Mouse (Mus musculus) hematopoietic stem cell, adult 5-6 weeks (primary cell): ENCODE results near the gene Shpk. TPM values are rescaled to one million over a fixed set of nuclear protein-coding genes. Genes with fewer than 3 reads are reported as not detected.

Experiments used
- ATAC-seq, 2 experiments: fragments of 125-278 bp in 1 of 2; replicated peaks in 1 of 2; 2 replicates each; pipeline ENCODE4 v1.8.0; 2016 to 2017; ENCODE audit warnings: inconsistent platforms in 2 of 2, mild to moderate bottlenecking in 2 of 2, moderate number of reproducible peaks in 2 of 2, low read depth in 1 of 2, moderate TSS enrichment in 1 of 2; ENCODE audit not compliant: low FRiP score in 2 of 2, poor library complexity in 2 of 2, severe bottlenecking in 2 of 2, insufficient read depth in 1 of 2, low TSS enrichment in 1 of 2
- total RNA-seq: library from RNA; stranded (forward); fragments of 172-1452, 232-1000 nt; gene quantifications from 2 replicates; pipeline ENCODE4 v1.2.3, GENCODE M21; 2017

The Shpk gene
- total RNA-seq, 1 experiment from 2014 or later, result 2.7 TPM

- ATAC-seq, result no peak
These were observed 34.7 kb downstream of the Shpk start, which contains the start of gene Trpv1 for GRCm38 (mm10) chr11:73233992-73234391. Trpv1 (plus strand) TSS chr11:73234292.

GRCm38 (mm10) chr11:73235990-73236701, 36.9 kb downstream of the Shpk start:
- no peak for ATAC-seq

- ATAC-seq, result no peak
These were observed 37.5 kb downstream of the Shpk start for GRCm38 (mm10) chr11:73236731-73237130.

- no peak for ATAC-seq
These were observed 42.9 kb downstream of the Shpk start for GRCm38 (mm10) chr11:73242199-73242598.

- ATAC-seq, result no peak
These were observed 43.5 kb downstream of the Shpk start for GRCm38 (mm10) chr11:73242777-73243176.

- ATAC-seq, result no peak
These were observed 58.2 kb downstream of the Shpk start for GRCm38 (mm10) chr11:73257362-73257945.

GRCm38 (mm10) chr11:73258664-73259063, 59.4 kb downstream of the Shpk start:
- no peak for ATAC-seq

- ATAC-seq, result no peak
These were observed 61.2 kb downstream of the Shpk start for GRCm38 (mm10) chr11:73260457-73260856.

- no peak for ATAC-seq
These were observed 62.1 kb downstream of the Shpk start for GRCm38 (mm10) chr11:73261385-73261784.

GRCm38 (mm10) chr11:73267267-73267666, 68.0 kb downstream of the Shpk start, which contains the start of gene Trpv3:
Trpv3 (plus strand) TSS chr11:73267388.
- ATAC-seq, result no peak

Other genes starting within 250 kb of the Shpk start
- gene Atp2a3, start 238.3 kb upstream of the Shpk start, total RNA-seq, result 79.5 and 106 TPM in 2 replicates
- gene P2rx1, start 200.4 kb upstream of the Shpk start, total RNA-seq, result 11.3 and 12.7 TPM in 2 replicates
- gene Camkk1, start 180.5 kb upstream of the Shpk start, total RNA-seq, result 5.1 and 8.4 TPM in 2 replicates
- 14.4 and 15.8 TPM in 2 replicates for gene Ncbp3, start 151.7 kb upstream of the Shpk start, total RNA-seq
- 0.13 and 0.30 TPM in 2 replicates for gene Itgae, start 108.9 kb upstream of the Shpk start, total RNA-seq
- 12.2 and 13.6 TPM in 2 replicates for gene Haspin, start 61.2 kb upstream of the Shpk start, total RNA-seq
- not detected in 2 replicates for gene P2rx5, start 39.0 kb upstream of the Shpk start, total RNA-seq
- gene Emc6, start 22.4 kb upstream of the Shpk start, total RNA-seq, result 40.5 and 44.5 TPM in 2 replicates
- gene Tax1bp3, start 22.4 kb upstream of the Shpk start, total RNA-seq, result 5.3 and 9.7 TPM in 2 replicates
- gene Ctns, start 418 bp upstream of the Shpk start, total RNA-seq, result 6.6 and 16.3 TPM in 2 replicates
- not detected in 2 replicates for gene Trpv1, start 34.8 kb downstream of the Shpk start, total RNA-seq
- not detected in 2 replicates for gene Trpv3, start 67.9 kb downstream of the Shpk start, total RNA-seq
- 12.3 and 17.8 TPM in 2 replicates for gene Aspa, start 130.1 kb downstream of the Shpk start, total RNA-seq
- gene Gm49340, start 130.3 kb downstream of the Shpk start, total RNA-seq, result not detected in 2 replicates
- not detected in 2 replicates for gene Spata22, start 130.3 kb downstream of the Shpk start, total RNA-seq
- not detected in 2 replicates for gene Olfr20, start 151.3 kb downstream of the Shpk start, total RNA-seq
- gene Olfr376, start 171.8 kb downstream of the Shpk start, total RNA-seq, result not detected in 2 replicates
- gene Olfr1, start 200.2 kb downstream of the Shpk start, total RNA-seq, result not detected in 2 replicates
- gene Olfr378, start 229.0 kb downstream of the Shpk start, total RNA-seq, result not detected in 2 replicates